Mouse (Mus musculus) lung, postnatal 10 days (tissue): ENCODE data around the gene Dip2b.

Experiments used
- DNase-seq: peaks from one replicate; pipeline ENCODE4 v3.0.0; 2021

The Dip2b gene

GRCm38 (mm10) chr15:100182526-100183280, 144.2 kb downstream of the Dip2b start:
- DNase-seq = no peak

- DNase-seq = no peak
Observed at GRCm38 (mm10) chr15:100183510-100183909, 145.0 kb downstream of the Dip2b start.

DNA sequence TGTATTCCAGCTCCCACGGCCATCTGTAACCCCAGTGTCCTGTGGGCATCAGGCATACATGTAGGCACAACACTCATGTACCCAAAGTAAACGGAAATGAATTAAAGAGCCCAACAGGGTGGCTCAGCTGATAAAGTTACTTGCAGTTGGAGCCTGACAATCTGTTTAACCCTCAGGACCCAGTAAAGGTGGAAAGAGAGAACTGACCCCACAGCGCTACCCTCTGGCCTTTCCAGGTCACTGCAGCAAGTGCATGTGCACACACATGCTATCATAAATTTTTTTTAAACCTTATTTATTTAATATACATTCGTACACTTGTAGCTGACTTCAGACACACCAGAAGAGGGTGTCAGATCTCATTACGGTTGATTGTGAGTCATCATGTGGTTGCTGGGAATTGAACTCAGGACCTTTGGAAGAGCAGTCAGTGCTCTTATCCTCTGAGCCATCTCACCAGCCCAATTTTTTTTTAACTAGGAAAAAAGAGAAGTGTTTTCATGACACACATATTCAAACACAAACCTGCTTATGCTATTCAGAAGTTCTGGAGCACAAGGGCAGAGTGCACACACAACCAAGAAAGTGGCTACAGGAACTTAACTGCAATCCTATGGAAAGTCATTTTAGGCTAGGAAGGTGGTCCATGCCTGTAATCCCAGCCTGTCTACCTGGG, 146.5 kb downstream of the Dip2b start:
- peak; percentile 19 for DNase-seq

DNA sequence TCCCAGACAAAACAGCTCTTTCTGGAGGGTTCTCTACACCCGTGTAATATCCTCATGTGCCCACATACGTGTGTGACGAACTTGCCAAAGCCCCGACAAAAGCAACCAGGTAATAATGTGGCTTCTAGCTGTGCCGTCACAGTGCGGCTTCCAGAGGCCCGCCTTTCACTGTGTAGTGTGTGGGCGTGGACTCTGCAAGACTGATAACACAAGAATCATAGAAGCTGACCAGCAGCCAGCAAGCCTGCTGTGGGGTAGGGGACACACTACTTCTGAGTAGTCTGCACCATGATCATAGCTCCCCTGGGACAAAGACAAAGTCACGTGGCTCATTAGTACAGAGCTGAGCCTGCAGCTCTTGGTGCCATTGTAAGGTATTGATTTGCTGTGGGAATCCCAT, 147.8 kb downstream of the Dip2b start:
- DNase-seq = no peak

DNA sequence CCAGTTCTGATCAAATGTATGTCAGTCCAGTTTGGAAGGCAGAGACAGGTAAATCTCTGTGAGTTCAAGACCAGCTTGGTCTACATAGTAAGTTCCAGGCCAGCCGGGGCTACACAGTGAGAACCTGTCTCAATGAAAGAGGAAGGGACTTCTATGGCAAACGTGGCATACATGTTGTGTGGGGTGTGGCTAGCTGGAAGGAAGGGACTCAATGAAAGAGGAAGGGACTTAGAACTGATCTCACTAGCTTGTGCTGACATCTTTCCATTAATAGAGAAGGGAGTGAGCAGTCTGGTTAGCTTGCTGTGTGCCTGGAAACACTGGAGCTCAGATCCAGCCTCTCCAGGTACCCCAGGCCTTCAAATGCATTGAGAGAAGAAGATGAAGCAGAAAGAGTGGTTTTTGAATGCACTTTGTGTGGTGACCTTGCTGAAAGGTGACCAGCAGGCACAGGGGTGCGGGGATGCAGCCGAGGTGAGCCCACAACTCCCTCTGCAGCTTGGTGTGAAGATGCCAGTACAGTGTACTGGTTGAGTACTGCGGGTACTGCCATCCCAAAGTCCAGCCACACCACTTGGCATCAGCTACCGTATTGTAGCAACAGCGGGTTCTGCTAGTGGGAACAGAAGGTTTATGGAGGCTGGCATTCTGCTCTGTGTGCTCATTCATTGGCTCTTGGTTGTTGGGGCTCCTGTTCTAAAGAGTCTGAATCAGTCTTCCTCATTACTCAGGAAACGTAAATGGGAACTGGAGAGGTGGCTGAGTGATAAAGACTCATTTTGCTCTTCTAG, 148.6 kb downstream of the Dip2b start:
- no peak for DNase-seq

DNA sequence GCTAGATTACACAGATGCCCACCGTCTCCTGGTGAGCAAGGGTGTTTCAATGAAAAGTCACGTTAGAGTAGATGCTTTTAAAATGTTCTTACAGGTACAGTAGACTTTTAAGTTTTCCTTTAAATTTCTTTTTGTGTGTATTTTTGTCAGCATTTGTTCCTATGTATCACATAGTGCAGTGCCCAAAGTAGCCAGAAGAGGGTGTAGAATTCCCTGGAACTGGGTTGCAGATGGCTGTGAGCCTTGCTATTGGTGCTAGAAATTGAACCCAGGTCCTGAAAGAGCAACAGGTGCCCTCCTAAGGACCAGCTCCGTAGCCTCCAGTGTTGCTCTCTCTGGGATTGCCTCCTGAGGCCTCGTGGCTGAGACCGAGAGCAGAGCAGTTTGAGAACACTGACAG, 150.1 kb downstream of the Dip2b start:
- DNase-seq = no peak

DNA sequence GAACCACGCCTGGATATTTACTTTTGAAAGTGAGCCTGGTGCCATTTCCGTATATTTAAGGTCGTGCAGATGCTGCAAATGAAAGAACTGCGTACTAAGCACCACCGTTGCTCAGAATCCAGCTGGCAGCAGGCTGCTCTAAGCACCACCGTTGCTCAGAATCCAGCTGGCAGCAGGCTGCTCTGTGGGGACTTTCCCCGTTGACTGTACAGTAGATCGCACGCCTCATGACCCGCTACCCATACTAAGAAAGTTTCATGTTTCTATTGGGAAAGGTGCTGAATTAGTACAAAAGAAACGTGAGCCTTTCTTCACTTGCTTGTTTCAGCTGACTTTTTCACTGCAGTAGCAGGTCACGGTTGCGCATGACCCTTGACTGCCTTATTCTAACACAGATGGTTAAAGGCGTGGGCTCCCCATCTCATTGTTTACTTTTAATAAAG, 150.5 kb downstream of the Dip2b start:
- peak; percentile 26 for DNase-seq

DNA sequence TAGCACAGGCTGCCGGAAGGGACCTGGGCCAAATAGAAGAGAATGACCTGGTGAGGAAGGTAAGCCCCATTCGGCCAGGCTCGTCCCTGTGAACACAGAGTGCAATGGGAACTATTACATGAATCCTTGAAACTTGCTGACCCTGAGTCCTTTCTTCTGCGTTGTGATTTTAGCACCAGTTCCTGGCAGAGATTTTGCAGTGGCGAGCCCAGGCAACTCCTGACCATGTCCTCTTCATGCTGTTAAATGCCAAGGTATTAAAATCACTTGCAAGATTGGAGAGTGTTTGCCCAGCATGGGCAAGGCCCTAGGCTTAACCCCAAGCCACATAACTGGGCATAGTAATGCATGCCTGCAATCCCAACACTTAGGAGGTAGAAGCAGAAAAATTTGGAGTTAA, 151.6 kb downstream of the Dip2b start:
- DNase-seq = no peak

GRCm38 (mm10) chr15:100198983-100199745, 160.7 kb downstream of the Dip2b start:
- DNase-seq = peak; percentile 36

- DNase-seq = peak; percentile 64
Observed at GRCm38 (mm10) chr15:100199790-100200189, 161.3 kb downstream of the Dip2b start.

DNA sequence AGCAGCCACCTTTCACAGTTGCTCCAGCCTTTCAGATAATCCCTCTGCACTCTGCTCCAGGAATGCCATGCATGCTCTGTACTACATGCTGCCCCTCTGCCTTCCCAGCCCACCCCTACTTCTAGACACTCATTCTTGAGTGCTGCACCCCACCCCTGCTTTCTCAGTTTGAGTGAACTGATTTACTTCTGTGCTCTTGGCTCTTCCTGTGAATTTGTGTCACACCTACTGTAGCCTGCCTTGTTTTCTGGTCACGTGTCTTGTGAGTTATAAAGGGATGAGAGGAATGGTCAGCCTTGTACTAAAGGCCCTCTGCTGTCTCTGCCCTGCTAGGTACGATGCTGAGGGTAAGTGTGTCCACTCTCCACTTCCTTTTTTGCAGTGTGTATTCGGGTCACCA, 163.3 kb downstream of the Dip2b start:
- DNase-seq = no peak

- no peak for DNase-seq
Observed at GRCm38 (mm10) chr15:100202431-100203015, 164.1 kb downstream of the Dip2b start.

- DNase-seq = peak; percentile 26
Observed at GRCm38 (mm10) chr15:100204574-100204973, 166.1 kb downstream of the Dip2b start.

GRCm38 (mm10) chr15:100210013-100210412, 171.5 kb downstream of the Dip2b start:
- no peak for DNase-seq

DNA sequence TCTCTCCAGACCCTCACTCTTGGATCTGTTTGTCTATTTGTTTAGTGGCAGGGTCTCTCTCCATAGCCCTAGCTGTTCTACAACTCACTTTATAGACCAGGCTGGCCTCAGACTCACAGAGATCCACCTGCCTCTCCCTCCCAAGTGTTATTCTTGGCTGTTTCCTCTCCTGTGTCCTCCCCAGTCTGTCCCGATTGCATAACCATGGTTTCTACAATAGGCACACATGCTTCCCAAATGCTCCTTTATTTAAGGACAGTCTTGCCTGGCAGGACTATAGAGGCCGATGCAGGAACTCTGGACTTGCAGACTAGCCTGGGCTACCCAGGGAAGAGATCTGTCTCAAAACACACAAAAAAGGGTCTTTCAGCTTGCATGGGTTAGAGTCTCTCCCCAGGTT, 174.9 kb downstream of the Dip2b start:
- no peak for DNase-seq

DNA sequence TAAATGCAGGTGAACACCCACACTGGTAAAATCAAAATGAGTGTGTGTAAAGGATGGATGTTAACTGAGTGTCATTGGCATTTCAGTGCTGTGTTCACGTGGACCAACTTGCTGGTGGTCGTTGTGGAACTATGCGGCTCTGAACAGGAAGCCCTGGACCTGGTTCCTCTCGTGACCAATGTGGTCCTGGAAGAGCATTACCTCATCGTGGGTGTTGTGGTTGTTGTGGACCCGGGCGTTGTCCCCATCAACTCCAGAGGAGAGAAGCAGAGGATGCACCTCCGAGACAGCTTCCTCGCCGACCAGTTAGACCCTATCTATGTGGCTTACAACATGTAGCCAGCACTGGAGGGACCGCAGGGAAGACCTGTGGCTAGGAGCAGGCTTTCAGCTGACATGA, 176.6 kb downstream of the Dip2b start:
- DNase-seq = no peak

DNA sequence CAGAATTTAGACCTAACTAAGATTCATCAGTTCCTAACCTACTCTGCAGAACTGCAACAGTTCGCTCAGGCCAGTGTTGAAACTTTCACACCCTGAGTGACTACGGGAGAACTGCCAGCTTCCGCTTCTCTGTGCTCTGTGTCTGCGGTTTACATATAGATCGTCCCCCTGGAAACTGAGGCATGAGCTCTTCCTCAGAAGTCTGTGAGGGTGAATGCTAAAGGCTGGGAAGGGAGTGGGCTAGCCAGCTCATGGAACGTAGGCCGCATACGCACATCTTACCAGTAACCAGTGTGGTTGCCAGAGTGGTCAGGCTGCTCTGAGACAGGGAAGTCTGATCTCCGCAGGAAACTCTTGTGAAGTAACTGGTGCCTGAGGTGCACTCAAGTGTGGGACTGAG, 177.7 kb downstream of the Dip2b start:
- no peak for DNase-seq

DNA sequence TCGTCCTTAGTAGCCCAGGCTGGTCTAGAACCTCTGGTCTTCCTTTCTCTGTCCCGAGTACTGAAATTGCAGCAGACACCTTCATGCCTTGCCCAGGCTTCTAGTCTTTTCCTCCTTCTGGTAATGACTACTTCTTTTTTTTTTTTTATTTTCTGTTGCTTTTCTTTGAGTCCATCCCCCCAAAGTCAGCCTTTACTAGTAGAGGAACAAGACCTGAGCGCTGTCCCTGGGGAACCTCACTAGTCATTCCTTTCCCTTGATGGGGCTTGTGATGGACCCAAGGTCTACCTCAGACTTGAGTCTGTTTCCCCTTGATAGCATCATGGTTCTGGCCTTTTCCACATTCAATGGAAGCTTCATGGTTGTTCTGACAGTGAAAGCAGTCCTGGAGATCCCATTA, 179.6 kb downstream of the Dip2b start:
- DNase-seq = no peak

DNA sequence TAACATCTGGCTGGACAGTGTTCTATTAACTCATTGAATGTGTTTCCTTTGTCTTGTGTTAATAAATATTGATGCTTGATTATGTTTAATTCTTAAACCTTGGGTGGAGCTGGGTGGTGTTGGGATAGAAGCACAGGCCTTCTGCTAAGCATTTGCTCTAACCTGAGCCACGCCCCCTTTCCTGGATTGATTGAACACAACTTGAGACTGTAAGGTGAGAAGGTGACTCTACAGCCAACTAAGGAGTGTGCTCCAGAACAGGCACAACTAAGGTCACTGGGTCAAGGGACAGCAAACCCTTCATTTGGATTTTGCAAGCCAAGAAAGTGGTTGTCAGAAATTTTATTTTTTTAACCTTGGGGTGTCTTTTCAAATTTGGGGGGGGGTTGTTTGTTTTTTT, 180.9 kb downstream of the Dip2b start:
- peak; percentile 29 for DNase-seq

DNA sequence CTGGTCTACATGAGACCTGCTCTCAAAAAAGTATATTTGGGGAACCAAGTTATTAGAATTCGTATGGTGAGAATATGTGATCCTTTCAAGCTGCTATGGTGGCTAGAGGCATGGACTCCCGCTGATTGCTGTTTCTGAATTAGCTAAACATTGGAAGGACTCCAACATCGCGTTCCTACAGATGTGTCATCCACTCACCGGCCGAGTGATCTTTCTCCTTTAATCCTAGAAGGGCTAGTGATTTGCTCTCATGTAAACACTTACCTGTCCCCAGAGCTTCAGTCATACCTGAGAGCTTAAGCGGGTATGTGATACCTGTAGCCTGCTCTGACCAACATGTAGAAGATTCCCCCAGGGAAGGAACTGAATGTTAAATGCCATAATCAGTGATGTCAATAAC, 182.5 kb downstream of the Dip2b start:
- peak; percentile 31 for DNase-seq

DNA sequence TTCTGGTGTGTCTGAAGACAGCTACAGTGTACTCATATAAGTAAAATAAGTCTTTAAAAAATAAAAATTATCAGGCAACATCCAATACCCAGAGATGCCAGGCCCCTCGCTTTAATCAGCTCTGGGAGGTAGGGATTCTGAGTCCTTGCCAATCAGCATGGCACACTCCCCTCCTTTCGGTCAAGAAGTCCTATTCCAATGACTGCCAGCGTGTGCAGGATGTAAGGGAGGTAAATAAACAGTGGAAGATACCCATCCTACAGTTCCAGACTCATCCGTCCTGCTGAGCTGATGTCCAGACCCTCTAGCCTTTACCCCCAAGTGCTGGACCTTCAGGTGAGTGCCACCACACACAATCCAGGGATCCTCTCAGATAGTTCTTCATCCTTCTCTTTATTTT, 186.9 kb downstream of the Dip2b start:
- no peak for DNase-seq

GRCm38 (mm10) chr15:100225891-100226290, 187.4 kb downstream of the Dip2b start:
- no peak for DNase-seq
